Mouse (Mus musculus): ENCODE results near the gene Plcg2.
A peak's percentile ranks its signal among the peaks of the same experiment; 100 is the strongest.

The Plcg2 gene

DNA sequence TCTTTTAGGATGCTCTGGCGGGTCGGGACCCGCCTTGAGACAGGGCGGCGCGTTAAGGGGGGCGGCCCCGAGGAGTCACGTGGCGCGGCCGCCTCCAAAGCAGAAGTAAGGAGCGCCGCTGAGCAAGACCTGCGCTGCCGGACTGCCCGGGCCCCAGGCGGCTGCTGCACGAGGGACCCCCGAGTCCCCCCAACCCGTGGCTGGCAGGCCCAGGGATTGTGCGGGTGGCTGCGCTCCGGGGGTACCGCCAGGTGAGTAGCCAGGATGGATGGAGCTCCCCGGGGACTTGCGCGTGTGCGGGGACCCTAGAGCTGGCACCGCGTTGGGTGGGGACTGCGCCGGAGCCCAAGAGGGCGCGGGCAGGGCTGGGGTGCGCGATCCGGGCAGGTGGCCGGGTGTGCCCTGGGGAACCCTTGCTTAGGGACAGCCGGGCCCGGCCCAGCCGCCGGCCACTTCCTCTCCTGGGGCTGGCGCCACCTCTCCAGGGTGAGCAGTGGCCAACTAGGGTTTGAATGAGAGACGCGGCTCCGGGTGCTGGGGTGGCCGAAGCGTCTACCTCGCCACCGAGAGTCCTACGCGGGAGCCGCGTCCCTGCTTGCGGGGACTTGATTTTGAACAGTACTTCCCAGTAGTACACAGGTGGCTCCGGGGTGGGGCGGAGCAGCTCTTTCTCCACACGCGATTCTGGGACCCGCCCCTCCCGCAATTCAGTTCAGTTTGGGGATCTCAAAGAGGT is at the start of gene Plcg2:
Gene Plcg2, plus strand, starts transcription at position 113 of the 736 bp plus-strand sequence.
- DNase-seq: peak; percentile 96

DNA sequence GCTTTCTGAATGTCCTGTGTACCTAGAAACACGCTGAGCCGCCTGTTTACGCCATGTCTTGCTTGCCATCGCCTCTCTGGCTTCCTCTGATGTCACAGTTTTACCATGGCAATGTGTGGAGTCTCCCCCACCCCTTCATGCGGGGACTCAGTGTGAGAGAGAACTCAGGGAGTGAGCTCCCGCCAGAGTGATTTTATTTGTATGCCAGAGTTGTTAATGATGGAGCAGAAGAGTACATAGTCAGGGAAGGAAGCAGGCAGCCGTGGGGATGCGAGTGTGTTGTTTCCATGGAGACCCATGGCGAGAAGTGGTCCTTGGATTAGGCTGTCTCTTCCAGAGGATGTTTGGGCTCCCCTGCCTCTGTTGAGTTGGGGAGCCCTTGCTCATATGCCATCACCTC is 47.0 kb upstream of the Plcg2 start:
- no peak for DNase-seq

DNA sequence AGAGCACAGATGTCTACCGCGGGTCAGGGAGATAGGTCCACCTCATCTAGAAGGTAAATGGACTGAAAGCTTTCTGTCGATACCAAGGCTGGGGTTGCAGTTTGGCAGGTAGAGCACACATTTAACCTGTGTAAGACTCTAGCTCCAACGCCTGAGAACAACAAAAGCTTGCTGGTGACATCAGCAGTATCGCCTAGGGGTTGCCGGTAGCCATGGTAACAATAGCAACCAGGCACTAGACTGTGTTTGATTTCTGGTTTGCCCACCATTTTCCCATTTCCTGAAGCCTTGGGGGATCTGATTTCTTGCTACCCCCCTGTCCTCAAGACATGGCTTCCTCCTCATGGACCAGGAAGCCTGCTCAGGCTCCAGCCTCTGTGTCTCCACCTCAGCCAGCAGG is 44.1 kb upstream of the Plcg2 start:
- no peak for DNase-seq

DNA sequence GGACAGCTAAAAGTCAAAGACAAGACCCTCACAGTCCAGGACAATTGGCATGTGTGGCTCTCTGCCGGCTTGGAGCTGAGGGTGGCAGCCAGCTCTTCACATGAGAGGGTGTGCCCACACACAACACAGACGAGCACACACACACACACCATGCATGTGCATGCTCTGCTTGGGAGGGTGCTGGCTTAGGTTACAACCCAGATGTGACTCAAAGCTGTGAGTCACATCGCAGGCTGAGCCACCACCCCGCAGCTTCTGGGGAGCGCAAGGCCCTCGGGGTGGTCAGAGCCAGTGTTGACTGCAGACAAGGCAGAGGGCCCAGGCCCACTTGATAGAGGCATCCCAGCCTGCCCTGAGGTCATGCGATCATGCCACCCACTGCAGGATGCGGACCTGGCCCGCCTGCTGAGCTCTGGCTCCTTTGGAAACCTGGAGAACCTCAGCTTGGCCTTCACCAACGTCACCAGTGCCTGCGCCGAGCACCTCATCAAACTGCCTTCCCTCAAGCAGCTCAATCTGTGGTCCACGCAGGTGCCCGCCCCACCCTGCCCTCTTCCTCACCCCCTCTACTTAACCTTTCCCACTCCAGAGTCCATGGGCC is 43.5 kb upstream of the Plcg2 start:
- DNase-seq: peak; percentile 91

DNA sequence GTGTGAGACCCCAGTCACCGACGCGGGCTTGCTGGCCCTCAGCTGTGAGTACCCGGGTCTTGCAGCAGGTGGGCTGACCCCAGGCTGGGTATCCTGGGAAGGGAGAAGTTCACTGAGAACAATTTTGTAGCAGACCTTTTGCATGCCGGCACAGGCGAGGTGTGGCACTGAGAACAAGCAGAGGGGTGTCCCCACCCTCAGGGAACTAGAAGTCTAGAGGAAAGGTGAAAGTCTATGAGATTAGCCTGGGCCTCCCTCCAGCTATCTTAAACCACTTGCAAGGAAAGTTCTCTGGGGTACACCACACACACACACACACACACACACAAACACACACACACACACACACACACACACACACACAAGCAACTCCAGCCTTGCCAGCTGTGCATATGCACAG is 42.4 kb upstream of the Plcg2 start:
- no peak for DNase-seq

DNA sequence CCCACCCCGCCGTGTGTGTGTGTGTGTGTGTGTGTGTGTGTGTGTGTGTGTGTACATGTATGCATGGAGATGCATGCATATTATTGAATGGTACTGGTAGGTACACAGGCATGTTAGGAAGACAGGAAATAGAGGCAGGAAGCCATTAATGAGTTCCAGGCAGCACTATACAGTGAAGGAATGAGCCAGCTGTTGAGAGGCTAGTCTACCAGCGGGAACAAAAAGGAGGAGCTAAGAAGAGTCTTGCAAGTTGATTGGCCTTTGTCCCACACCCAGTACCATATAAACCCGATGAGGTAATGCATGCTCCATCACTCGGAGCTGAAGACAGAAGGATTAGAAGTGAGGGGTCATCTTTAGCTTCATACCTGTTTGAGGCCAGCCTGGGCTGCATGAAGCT is 39.7 kb upstream of the Plcg2 start:
- DNase-seq: no peak

DNA sequence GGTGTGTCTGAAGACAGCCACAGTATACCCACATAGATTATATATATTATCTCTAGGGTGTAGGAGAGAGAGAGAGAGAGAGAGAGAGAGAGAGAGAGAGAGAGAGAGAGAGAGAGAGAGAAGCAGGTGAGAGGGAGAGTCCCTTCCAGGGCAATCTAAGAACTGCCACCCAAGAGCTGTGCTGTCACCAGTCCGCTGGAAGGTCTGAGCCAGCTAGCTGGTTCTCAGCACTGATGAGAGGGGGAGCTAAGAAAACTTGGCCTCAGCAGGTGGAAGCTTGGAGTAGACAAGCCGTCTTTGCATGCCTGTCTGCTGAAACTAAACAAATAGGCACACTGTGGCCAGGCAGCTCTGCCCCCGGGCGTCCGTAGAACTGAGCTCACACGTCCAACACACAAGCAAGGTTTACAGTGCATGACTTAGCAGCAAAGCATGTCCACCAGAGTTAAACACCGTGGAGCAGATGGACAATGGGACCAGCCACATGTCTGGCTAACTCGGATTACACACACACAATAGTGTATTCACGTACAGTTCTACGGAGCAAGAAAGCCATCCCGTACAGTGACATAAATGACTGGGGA is 35.3 kb upstream of the Plcg2 start:
- no peak for DNase-seq

DNA sequence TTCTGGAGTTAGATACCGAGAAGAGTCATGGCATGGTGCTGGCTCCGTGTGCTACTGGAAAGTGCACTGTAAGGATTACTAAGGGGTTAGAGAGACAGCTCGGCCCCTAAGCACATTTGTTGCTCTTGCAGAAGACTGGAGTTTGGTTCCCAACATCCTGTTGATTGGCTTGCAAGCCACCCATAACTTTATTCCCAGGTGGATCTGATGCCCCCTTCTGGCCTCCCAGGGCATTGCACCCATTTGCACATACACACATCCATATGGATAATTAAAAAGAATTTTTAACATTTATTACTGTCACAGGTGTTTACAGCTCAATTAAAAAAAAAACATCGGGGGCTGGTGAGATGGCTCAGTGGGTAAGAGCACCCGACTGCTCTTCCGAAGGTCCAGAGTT is 33.6 kb upstream of the Plcg2 start:
- DNase-seq: no peak

DNA sequence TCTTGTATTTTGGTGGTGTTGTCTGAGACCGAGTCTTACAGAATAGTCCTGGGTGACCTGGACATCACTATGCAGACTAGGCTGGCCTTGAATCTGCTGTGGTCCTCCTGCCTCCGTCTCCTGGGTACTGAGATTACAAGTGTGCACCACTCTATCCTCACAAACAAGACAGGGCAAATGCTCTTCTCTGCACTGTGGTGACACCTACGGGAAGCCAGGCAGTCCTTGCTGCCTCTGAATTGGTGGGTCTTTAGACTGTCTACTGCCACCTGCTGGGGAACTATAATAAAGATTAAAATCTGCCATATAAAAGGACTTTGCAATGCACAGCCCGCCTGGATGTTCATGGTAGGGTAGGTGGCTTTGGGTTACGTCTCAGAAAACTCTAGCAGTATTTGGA is 32.8 kb upstream of the Plcg2 start:
- DNase-seq: peak; percentile 95

DNA sequence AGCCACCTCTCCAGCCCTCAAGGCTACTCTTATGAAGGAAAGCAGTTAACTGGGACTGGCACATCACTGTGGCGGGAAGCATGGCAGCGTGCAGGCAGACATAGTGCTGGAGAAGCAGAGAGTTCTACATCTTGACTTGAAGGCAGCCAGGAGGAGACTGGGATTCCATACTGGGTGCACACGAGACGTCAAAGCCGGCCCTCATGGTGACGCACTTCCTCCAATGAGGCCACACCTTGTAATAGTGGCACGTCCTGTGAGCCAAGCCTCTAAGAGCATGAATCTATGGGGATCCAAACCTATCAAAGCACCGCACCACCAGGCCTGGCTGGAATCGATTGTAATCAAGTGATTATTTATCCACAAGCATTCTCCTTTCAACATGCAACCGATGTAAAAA is 30.6 kb upstream of the Plcg2 start:
- DNase-seq: no peak

DNA sequence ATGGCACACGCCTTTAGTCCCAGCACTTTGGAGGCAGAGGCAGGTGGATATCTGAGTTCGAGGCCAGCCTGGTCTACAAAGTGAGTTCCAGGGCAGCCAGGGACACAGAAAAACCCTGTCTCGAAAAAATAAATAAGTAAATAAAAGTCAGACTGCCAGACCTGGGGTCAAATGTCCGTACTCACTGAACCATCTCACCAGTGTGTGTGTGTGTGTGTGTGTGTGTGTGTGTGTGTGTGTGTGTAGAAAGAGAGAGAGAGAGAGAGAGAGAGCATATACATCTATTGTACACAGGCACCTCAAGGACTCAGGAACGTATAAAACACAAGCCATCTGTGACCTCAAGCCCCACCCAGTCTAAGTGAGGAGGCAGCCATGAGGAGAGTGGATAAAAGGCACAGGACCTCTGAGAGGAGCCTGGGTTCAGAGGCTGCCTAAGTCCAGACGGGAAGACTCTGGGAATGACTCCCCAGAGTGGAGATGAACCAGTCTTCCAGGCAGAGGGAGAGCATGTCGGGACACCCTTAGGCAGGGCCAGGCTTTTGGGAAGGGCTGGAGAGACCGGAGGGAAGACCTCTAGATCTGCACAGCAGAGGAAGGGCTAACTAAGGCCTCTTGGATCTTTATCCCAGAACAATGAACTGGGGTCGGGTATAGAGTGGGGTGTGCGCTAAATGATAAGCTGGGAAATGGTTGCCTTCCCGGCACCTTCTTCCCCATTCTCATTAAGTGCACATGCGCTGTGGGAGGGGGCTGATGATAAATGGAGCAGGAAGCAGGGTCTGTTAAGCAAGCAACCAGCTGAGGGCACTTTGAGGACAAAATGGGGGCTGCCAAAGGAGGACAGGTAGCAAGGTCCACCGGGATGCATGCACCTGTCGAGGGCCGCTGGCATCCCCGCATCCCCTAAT is 28.4 kb upstream of the Plcg2 start:
- no peak for DNase-seq

DNA sequence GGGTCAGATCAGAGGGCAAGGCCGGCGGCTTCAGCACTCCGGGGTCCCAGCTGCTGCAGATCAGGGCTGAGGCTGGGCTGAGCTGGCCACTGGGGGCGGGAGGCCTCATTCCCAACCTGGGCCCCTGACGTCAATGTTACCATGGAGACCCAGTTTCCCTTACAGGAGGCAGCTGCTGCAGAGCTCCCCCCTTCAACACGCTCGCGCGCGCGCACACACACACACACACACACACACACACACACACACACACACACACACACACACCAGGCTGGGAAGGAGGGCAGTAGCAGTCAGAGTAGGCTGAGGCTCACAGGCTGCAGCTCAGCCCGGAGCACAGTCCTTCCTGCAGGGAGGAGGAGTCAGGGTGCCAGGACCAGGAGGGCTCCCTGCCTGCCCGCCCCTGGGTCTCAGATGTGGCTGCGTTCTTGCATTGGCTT is 27.7 kb upstream of the Plcg2 start:
- DNase-seq: peak; percentile 96

DNA sequence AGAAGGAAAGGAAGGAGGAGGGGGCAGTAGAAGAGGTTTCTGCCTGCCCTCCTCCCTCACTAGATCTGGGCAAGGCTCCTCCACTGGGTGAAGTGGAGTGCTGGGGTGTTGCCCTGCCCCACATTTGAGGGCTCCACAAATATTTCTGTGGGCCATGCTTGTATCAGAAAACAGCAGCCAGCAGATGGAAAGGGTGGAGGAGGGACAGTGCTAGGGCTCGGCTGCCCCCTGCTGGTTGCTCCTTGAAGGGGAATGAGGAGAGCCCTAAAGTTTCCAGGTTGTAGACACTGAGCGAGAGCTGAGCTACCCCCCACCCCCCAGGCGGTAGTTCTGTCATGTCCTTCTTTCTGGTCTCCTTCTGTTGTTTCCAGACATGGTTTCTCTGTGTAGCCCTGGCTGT is 26.9 kb upstream of the Plcg2 start:
- no peak for DNase-seq

DNA sequence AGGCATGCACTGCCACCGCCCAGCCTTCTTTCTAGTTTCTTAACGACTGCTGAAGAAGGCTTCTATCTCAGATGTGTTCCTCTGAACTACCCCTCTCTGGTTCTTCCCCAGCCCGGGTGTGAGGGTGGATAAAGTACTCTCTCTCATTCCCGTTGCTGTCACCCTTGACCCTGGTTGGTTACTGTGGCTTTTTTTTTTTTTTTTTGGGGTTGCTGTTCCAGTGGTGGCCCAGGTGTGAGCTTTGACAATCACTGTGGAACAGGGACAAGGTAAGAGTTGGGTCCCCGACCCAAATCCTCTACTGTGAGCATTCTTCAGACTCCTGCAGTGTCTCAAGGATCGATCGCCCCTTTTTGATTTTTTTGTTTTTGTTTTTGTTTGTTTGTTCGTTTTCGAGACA is 26.4 kb upstream of the Plcg2 start:
- DNase-seq: no peak

DNA sequence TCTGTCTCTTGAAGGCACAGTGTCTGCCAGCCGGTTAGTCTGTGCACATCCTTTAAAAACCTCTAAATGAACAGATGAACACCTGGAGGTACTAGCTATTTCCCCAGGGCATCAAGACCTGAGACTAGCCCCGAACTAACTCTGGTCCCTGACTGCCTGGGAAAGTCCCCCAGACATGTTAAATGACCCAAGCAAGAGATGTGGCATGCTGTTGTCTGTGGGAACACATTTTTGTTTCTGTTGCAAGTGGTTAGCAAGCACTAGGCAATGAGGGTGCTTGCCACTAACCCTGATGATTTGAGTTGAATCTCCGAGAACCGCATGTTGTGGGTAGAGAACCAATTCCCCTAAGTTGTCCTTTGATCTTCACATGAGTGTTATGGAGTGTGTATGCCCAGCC is 25.8 kb upstream of the Plcg2 start:
- no peak for DNase-seq

DNA sequence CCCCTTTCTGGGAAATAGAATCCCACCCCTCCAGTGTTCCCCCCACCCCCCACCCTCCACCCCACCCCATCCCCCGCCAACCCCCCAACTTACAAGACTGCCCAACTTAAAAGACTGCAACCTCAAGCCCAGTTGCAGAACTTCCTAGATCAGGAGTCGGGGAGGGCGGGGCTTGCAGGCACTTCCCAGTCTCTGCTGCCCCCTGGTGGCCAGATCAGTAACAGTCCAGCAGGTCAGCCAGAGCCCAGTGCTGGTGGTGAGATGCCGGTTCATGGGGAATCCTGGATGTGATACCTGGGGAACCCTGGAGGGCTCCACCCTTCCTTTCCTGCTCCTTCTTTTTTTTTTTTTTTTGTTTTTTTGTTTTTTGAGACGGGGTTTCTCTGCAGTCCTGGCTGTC is 23.1 kb upstream of the Plcg2 start:
- peak; percentile 98 for DNase-seq

DNA sequence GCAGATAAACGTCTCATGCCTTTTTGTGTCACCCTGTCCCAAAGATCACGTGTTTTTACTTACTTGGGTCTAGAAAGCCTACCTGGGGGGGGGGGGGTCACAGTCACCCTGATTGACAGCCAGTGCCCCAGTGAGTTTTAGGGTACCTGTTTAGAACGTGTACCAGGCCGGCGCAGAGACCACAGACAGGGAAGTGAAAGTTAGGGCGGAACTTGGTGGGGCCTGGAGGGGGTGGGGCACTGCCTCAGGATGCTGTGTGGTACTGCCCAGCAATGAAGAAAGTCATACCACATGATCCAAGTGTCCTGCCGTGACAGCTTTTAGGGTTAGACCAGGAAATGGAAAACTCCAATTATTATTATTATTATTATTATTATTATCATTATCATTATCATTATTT is 22.3 kb upstream of the Plcg2 start:
- DNase-seq: peak; percentile 97

DNA sequence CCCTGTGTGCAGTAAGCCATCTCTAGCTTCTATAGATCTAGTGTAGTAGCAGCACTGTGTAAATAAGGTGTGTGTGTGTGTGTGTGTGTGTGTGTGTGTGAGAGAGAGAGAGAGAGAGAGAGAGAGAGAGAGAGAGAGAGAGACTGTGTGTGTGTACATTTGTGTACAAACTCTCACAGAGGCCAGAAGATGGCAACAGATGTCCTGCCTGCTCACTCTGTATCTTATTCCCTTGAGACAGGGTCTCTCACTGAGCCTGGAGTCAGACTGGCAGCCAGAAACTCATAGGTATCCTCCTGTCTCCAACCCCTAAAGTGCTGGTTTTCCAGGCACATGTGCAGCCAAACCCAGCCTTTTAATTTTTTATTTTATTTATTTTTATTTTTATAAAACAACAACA is 20.0 kb upstream of the Plcg2 start:
- DNase-seq: no peak

DNA sequence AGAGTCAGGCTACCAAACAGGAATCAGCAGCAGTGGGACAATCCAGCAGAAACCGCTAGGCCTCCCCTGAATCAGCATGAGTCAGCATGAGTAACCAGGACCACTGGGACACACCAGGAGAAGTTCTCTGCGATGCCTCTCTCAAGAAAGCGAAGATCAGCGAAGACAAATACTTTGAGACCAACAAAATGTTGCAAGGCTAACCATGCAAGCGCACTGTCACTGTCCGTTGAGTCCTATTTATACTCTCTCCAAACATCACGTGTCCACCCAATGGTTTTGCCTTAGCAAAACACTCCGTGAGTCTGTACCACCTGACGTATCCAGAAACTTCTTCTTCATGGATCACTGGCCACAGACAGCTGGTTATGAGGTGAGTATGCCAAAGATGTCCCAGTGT is 18.1 kb upstream of the Plcg2 start:
- no peak for DNase-seq

DNA sequence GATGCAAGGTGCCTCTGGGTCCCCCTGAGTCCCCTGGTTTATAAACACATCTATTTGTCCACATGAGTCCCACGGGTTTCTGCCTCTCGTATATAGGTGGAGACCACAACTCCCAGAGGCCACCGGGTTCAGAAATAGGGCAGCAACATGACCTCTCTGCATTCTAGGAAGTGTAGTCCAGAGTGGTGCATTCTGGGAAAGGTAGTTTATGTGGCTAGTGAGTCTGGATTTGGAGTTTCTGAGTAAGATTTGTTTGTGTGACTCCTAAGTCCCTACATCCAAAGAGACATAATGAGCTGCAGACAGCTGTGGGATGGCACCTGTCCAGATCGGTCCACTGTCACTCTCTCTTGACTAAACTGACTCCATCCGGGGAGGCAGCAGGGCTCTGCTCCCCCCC is 17.6 kb upstream of the Plcg2 start:
- no peak for DNase-seq

DNA sequence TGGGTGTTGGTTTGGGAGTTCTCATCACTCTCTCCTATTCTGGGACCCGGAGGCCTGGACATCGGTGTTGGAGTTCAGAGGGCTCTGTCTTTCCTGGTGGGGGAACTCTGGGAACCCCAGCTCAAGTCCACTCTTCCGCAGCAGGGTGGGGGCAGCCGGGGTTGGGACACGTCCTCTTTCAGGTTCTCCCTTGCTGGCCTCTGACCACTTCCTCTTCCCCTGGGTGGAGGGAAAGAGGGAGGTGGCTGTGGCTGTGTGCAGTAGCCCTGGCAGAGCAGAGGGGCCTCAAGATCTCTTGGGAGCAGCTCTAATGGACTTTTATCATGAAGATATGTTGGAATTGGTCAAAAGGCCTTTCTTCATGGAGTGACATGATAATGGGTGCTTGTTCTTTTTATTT is 16.3 kb upstream of the Plcg2 start:
- peak; percentile 97 for DNase-seq

DNA sequence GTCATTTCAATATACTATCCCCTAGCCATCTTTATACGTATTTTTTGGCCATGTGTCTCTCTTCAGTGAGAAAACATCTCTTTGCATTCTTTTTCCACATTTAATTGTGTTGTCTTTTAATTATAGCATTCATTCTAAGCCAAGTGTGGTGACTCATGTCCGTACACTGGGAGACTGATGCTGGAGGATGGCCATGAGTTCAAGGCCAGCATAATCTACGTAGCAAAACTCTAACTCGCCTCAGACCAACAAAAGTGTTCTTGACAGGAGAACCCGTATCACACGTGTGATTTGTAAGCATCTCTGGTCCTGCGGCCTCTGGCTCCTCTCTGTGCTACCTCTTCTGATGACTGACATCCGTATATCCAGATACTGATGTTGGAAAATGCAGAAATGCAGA is 13.4 kb upstream of the Plcg2 start:
- no peak for DNase-seq

DNA sequence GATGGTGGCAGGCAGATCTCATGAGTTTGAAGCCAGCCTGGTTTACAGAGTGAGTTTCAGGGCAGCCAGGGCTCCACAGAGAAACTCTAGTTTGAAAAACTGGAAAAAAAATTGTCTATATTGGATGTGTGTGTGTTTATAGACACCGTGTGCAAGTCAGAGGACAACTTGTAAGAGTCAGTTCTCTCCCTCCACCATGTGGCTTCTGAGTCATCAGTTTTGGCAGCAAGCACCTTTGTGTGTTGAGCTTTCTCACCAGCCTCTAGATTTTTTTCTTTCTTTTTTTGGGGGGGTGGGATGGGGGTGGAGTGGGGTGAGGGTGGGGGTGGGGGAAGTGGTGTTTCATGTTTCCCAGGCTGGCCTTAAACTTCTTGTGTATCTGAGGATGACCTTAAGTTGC is 12.8 kb upstream of the Plcg2 start:
- no peak for DNase-seq
